Mouse (Mus musculus) CH12.LX (cell line): ENCODE results near the gene 4930590J08Rik. TPM values are rescaled to one million over a fixed set of nuclear protein-coding genes. Genes with fewer than 3 reads are reported as not detected.

ENCODE experiments used
- DNase-seq: peaks from one replicate; pipeline ENCODE4 v3.0.0-alpha.2; 2013; ENCODE audit errors: extremely low read depth
- H3K27ac ChIP-seq: 2 replicates; pipeline ENCODE4 v1.5.1; 2012; ENCODE audit warnings: low read depth, mild to moderate bottlenecking, control low read depth, moderate library complexity; ENCODE audit not compliant: insufficient read depth
- H3K27me3 ChIP-seq: replicated peaks from 2 replicates; pipeline ENCODE3; 2012; ENCODE audit warnings: inconsistent platforms
- H3K36me3 ChIP-seq, 2 experiments: replicated peaks in 1 of 2; 2 replicates each; pipeline versions ENCODE3 to v1.6.1; 2012; ENCODE audit warnings: inconsistent platforms in 1 of 2, low read length in 1 of 2, mild to moderate bottlenecking in 1 of 2, mixed read lengths in 1 of 2, moderate library complexity in 1 of 2; ENCODE audit not compliant: control insufficient read depth in 1 of 2, insufficient read depth in 1 of 2
- H3K4me1 ChIP-seq, 2 experiments: 2 replicates each; pipeline ENCODE4 v1.6.1; 2012; ENCODE audit warnings: inconsistent platforms in 1 of 2, moderate library complexity in 1 of 2; ENCODE audit not compliant: insufficient read depth in 2 of 2, control insufficient read depth in 1 of 2
- H3K4me2 ChIP-seq: 2 replicates; pipeline ENCODE4 v1.6.1; 2012; ENCODE audit warnings: low read depth, mild to moderate bottlenecking, control low read depth; ENCODE audit not compliant: poor library complexity, insufficient read depth, severe bottlenecking
- H3K4me3 ChIP-seq, 3 experiments: fragments of 150-350 bp in 1 of 3; sonication (generic) in 1 of 3; replicated peaks in 1 of 3; 2 replicates each; pipeline versions ENCODE3 to v1.5.1; 2011 to 2012; ENCODE audit warnings: low read depth in 2 of 3, low read length in 2 of 3, mild to moderate bottlenecking in 2 of 3, moderate library complexity in 2 of 3, control low read depth in 1 of 3, improper control_type of control experiment in 1 of 3, inconsistent platforms in 1 of 3, mixed read lengths in 1 of 3; ENCODE audit not compliant: poor library complexity in 1 of 3
- H3K79me2 ChIP-seq: replicated peaks from 2 replicates; pipeline ENCODE4 v1.6.1; 2012; ENCODE audit warnings: mild to moderate bottlenecking, moderate library complexity; ENCODE audit not compliant: control insufficient read depth, poor library complexity, insufficient read depth, severe bottlenecking; ENCODE audit errors: extremely low read depth
- H3K9ac ChIP-seq: 2 replicates; pipeline ENCODE4 v1.6.1; 2012; ENCODE audit warnings: low read depth, mild to moderate bottlenecking, control low read depth, moderate library complexity; ENCODE audit not compliant: insufficient read depth
- H3K9me3 ChIP-seq: replicated peaks from 2 replicates; pipeline ENCODE3; 2012; ENCODE audit warnings: low read length, inconsistent platforms, mixed read lengths
- BHLHE40 ChIP-seq: IDR thresholded peaks from 2 replicates; pipeline ENCODE4 v1.6.1; 2011; ENCODE audit warnings: mild to moderate bottlenecking, low read depth, low read length, improper control_type of control experiment
- CHD1 ChIP-seq: IDR thresholded peaks from 2 replicates; pipeline ENCODE4 v1.6.1; 2012; ENCODE audit warnings: low read depth, low read length, improper control_type of control experiment, inconsistent platforms
- CTCF ChIP-seq, 2 experiments: IDR thresholded peaks in 1 of 2; conservative IDR thresholded peaks in 1 of 2; 2 replicates each; pipeline ENCODE4 v1.5.1; 2011 to 2012; ENCODE audit warnings: low read depth in 2 of 2, low read length in 2 of 2, improper control_type of control experiment in 1 of 2, inconsistent platforms in 1 of 2, mild to moderate bottlenecking in 1 of 2, moderate library complexity in 1 of 2
- E2F4 ChIP-seq: IDR thresholded peaks from 2 replicates; pipeline ENCODE4 v1.6.1; 2011; ENCODE audit warnings: low read depth, low read length, improper control_type of control experiment; ENCODE audit not compliant: insufficient replicate concordance
- ELF1 ChIP-seq: IDR thresholded peaks from 2 replicates; pipeline ENCODE4 v1.6.1; 2014; ENCODE audit warnings: low read depth, mild to moderate bottlenecking, inconsistent platforms, low read length, improper control_type of control experiment
- EP300 ChIP-seq: IDR thresholded peaks from 2 replicates; pipeline ENCODE4 v1.6.1; 2011; ENCODE audit warnings: low read length, improper control_type of control experiment
- ETS1 ChIP-seq: conservative IDR thresholded peaks from 2 replicates; pipeline ENCODE4 v1.6.1; 2012; ENCODE audit warnings: low read depth, mild to moderate bottlenecking, inconsistent platforms, low read length, improper control_type of control experiment, moderate library complexity
- HCFC1 ChIP-seq: IDR thresholded peaks from 2 replicates; pipeline ENCODE4 v1.6.1; 2012; ENCODE audit warnings: low read depth, mild to moderate bottlenecking, inconsistent platforms, low read length, improper control_type of control experiment
- IRF4 ChIP-seq: IDR thresholded peaks from 2 replicates; pipeline ENCODE4 v1.6.1; 2014; ENCODE audit warnings: low read depth, mild to moderate bottlenecking, inconsistent platforms, low read length, improper control_type of control experiment
- JUN ChIP-seq: IDR thresholded peaks from 2 replicates; pipeline ENCODE4 v1.6.1; 2011; ENCODE audit warnings: low read depth, mild to moderate bottlenecking, low read length, improper control_type of control experiment, moderate library complexity; ENCODE audit not compliant: insufficient read depth
- MAFK ChIP-seq: IDR thresholded peaks from 2 replicates; pipeline ENCODE4 v1.6.1; 2011; ENCODE audit warnings: low read length, improper control_type of control experiment; ENCODE audit not compliant: insufficient replicate concordance
- MEF2A ChIP-seq: IDR thresholded peaks from 2 replicates; pipeline ENCODE4 v1.6.1; 2014; ENCODE audit warnings: low read depth, mild to moderate bottlenecking, inconsistent platforms, low read length, improper control_type of control experiment, borderline replicate concordance
- MXI1 ChIP-seq: IDR thresholded peaks from 2 replicates; pipeline ENCODE4 v1.6.1; 2011; ENCODE audit warnings: mild to moderate bottlenecking, low read depth, low read length, improper control_type of control experiment
- NELFE ChIP-seq: IDR thresholded peaks from 2 replicates; pipeline ENCODE4 v1.6.1; 2011; ENCODE audit warnings: low read depth, low read length, improper control_type of control experiment
- NRF1 ChIP-seq: IDR thresholded peaks from 2 replicates; pipeline ENCODE4 v1.6.1; 2014; ENCODE audit warnings: low read depth, mild to moderate bottlenecking, inconsistent platforms, low read length, improper control_type of control experiment, moderate library complexity
- PAX5 ChIP-seq: IDR thresholded peaks from 2 replicates; pipeline ENCODE4 v1.6.1; 2012; ENCODE audit warnings: low read length, inconsistent platforms, mixed read lengths
- POLR2A ChIP-seq: IDR thresholded peaks from 2 replicates; pipeline ENCODE4 v1.6.1; 2011; ENCODE audit warnings: low read depth, mild to moderate bottlenecking, improper control_type of control experiment, low read length
- POLR2AphosphoS2 ChIP-seq: IDR thresholded peaks from 2 replicates; pipeline ENCODE4 v1.6.1; 2011; ENCODE audit warnings: low read depth, low read length, improper control_type of control experiment
- RAD21 ChIP-seq: IDR thresholded peaks from 2 replicates; pipeline ENCODE4 v1.6.1; 2011; ENCODE audit warnings: low read depth, mild to moderate bottlenecking, low read length, improper control_type of control experiment, moderate library complexity
- RCOR1 ChIP-seq: conservative IDR thresholded peaks from 2 replicates; pipeline ENCODE4 v1.6.1; 2012; ENCODE audit warnings: low read depth, mild to moderate bottlenecking, inconsistent platforms, low read length, improper control_type of control experiment
- SMC3 ChIP-seq: IDR thresholded peaks from 2 replicates; pipeline ENCODE4 v1.6.1; 2011; ENCODE audit warnings: low read depth, low read length, improper control_type of control experiment
- TBP ChIP-seq: conservative IDR thresholded peaks from 2 replicates; pipeline ENCODE4 v1.6.1; 2011; ENCODE audit warnings: low read depth, low read length, improper control_type of control experiment
- UBTF ChIP-seq: IDR thresholded peaks from 2 replicates; pipeline ENCODE4 v1.6.1; 2012; ENCODE audit warnings: low read depth, mild to moderate bottlenecking, inconsistent platforms, low read length, improper control_type of control experiment, moderate library complexity
- USF1 ChIP-seq: IDR thresholded peaks from 2 replicates; pipeline ENCODE4 v1.6.1; 2014; ENCODE audit warnings: low read depth, mild to moderate bottlenecking, inconsistent platforms, low read length, improper control_type of control experiment
- USF2 ChIP-seq: conservative IDR thresholded peaks from 2 replicates; pipeline ENCODE4 v1.6.1; 2011; ENCODE audit warnings: low read depth, low read length, improper control_type of control experiment
- ZKSCAN1 ChIP-seq: IDR thresholded peaks from 2 replicates; pipeline ENCODE4 v1.6.1; 2012; ENCODE audit warnings: low read depth, inconsistent platforms, low read length, improper control_type of control experiment, borderline replicate concordance
- ZMIZ1 ChIP-seq: IDR thresholded peaks from 2 replicates; pipeline ENCODE4 v1.6.1; 2012; ENCODE audit warnings: low read depth, mild to moderate bottlenecking, inconsistent platforms, low read length, improper control_type of control experiment
- ZNF384 ChIP-seq: IDR thresholded peaks from 2 replicates; pipeline ENCODE4 v1.6.1; 2012; ENCODE audit warnings: low read depth, low read length, improper control_type of control experiment, inconsistent platforms
- dilution Hi-C: fragments of 300-500 bp; cut with MboI; formaldehyde crosslinking; loops from 2 replicates; pipeline ENCODE4 v1.14.3; 2020; ENCODE audit warnings: low sequenced_read_pairs; ENCODE audit not compliant: extremely low pct_unique_long_range_greater_than_20kb, extremely low pct_ligation_motif_present
- in situ Hi-C: fragments of 300-500 bp; cut with MboI; formaldehyde crosslinking; loops from 3 replicates; pipeline ENCODE4 v1.14.3; 2019; ENCODE audit warnings: low sequenced_read_pairs, low pct_ligation_motif_present, low pct_unique_long_range_greater_than_20kb, mixed read lengths
- polyA plus RNA-seq: library from polyadenylated mRNA; unstranded; fragments of >175 nt; gene quantifications from 2 replicates; pipeline ENCODE4 v1.2.1, GENCODE M21; 2012; ENCODE audit warnings: low read depth; ENCODE audit not compliant: insufficient read length
- total RNA-seq, 2 experiments: library from RNA; depleted of rRNA; stranded (reverse); fragments of 300-350 nt in 1 of 2; fragments of >200 nt in 1 of 2; gene quantifications; 2 replicates each; pipeline ENCODE4 v1.2.3; 2012 to 2014

4930590J08Rik gene
- total and polyA plus RNA-seq, 3 experiments, result 0.30 to 0.69 (median 0.34) TPM

DNA sequence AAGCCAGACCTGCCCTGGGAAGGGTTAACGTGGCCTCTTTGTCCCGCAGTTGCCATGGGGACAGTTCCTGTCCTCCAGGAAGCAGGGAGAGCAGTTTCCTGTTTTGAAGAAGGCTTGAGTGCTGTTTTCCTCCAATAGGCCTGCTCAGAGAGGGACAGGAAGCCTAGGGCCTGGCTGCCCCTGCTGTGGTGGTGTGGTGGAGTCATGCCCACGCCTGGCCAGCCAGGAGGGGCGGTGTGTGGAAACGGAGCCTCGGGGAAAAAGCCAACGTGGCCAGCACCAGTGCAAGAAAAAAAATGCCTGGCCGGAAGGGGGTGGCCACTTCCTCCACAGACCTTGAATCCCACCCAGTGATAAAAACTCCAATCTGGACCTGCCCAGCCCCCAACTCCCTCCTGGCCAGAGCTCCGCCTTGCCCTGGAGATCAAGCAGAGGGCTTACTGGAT is 69.6 kb downstream of the 4930590J08Rik start:
- dilution Hi-C loops, result no loop called here
- no peak overlapping the region for H3K27ac ChIP-seq
- no peak overlapping the region for H3K4me3 ChIP-seq

DNA sequence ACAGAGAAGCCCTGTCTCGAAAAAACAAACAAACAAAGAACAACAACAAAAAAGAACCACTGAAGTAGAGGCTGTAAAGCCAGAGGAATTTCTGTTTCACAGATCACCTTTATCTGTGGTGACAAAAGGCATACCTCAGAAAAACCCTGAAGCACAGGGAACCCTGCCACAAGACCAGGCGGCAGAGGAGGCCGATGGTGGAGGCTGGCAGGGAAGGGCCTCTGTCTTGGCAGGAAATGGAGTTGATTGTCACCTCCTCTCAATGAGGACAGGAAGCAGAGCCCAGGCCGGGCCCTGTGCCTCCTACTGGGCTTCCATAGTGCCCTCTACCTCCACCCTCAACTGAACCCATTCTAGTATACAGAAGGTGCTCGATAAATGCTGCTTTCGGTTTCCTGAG is 71.4 kb downstream of the 4930590J08Rik start:
- Histone ChIP-seq H3K9ac (no peak overlapping the region), H3K4me2 (no peak overlapping the region), H3K79me2 (no peaks in the 10 kb centered on the region), H3K4me1 (peaks cover 0 to 9% of the 10 kb centered on the region in 2 experiments; a peak in 1 of 4 replicates), H3K27ac (no peak overlapping the region), H3K4me3 (no peak overlapping the region), H3K9me3 (peaks cover 2% of the 10 kb centered on the region), H3K36me3 (no peaks in the 10 kb centered on the region), H3K27me3 (peaks cover 8% of the 10 kb centered on the region)
- DNase-seq, result no peak
- TF ChIP-seq EP300, result no peak
- no peak for TF ChIP-seq MEF2A
- TF ChIP-seq RAD21, result no peak
- no peak for TF ChIP-seq SMC3
- TF ChIP-seq POLR2AphosphoS2, result no peak
- no peak for TF ChIP-seq MAFK
- TF ChIP-seq USF1, result no peak
- no peak for TF ChIP-seq ZMIZ1
- TF ChIP-seq PAX5, result no peak
- no peak for TF ChIP-seq MXI1
- TF ChIP-seq NRF1, result no peak
- no peak for TF ChIP-seq CHD1
- TF ChIP-seq POLR2A, result no peak
- no peak for TF ChIP-seq ZKSCAN1
- TF ChIP-seq ELF1, result no peak
- no peak for TF ChIP-seq IRF4
- in situ Hi-C loops, result no loop called here
- dilution Hi-C loops, result no loop called here

More for the DNA sequence above, 69.6 kb downstream of the 4930590J08Rik start:
- peaks cover 4% of the 10 kb centered on the region for H3K9me3 ChIP-seq
- TF ChIP-seq USF2 (no peak), RCOR1 (no peak), EP300 (no peak), BHLHE40 (no peak), TBP (no peak), UBTF (no peak), MAFK (no peak), E2F4 (no peak), CTCF (conservative IDR thresholded peaks at IDR 0.05 in 1 of 2, IDR thresholded peaks at IDR 0.05 in 1 of 2; ENCODE audit: low read depth in 2 of 2, low read length in 2 of 2) (no peak), POLR2AphosphoS2 (no peak), HCFC1 (no peak), ZKSCAN1 (no peak), NELFE (no peak), IRF4 (no peak), RAD21 (no peak), JUN (no peak), POLR2A (no peak), ETS1 (no peak), ZNF384 (no peak), ZMIZ1 (no peak)
- in situ Hi-C loops, result no loop called here
- H3K4me1 ChIP-seq, result peaks cover 0 to 9% of the 10 kb centered on the region in 2 experiments; a peak in 1 of 4 replicates
- no peak overlapping the region for H3K4me2 ChIP-seq
- no peak for DNase-seq
- H3K27me3 ChIP-seq, result peaks cover 14% of the 10 kb centered on the region
- no peaks in the 10 kb centered on the region for H3K79me2 ChIP-seq
- no peaks in the 10 kb centered on the region for H3K36me3 ChIP-seq
- H3K9ac ChIP-seq, result no peak overlapping the region
